Comparison of ENCODE assay signal across 8 mouse cellular contexts in genomic region chr1:155212493-155212892, GRCm38 (mm10). TPM values are rescaled to one million over a fixed set of nuclear protein-coding genes. Genes with fewer than 3 reads are reported as not detected.
A peak's percentile ranks its signal among the peaks of the same experiment; 100 is the strongest.
DNase-seq lines count a peak whose midpoint lies in the region; ATAC-seq lines count a peak whose summit lies in the region.

No protein-coding gene starts in this region.

- H3K4me3 ChIP-seq in intestine, embryonic 15.5 days (replicated peaks): no peak overlapping the region
- no peak overlapping the region for H3K4me3 ChIP-seq in midbrain, embryonic 14.5 days (replicated peaks; ENCODE audit: low read depth, low read length)

- 36% methylated on average over 6 of the region's 6 CpGs for WGBS in intestine, embryonic 15.5 days
- 2% methylated on average over 6 of the region's 6 CpGs for WGBS in midbrain, embryonic 14.5 days

- no peak overlapping the region for H3K4me2 ChIP-seq in intestine, embryonic 15.5 days (replicated peaks)
- no peak overlapping the region for H3K4me2 ChIP-seq in midbrain, embryonic 14.5 days (ENCODE audit: low read length)

- no peaks in the 10 kb centered on the region for H3K36me3 ChIP-seq in intestine, embryonic 15.5 days
- peaks cover 3% of the 10 kb centered on the region for H3K36me3 ChIP-seq in midbrain, embryonic 14.5 days (ENCODE audit: control insufficient read depth, insufficient read depth, low read length)

- DNase-seq in adrenal gland, adult 8-10 months: peak; percentile 16
- no peak for DNase-seq in adrenal gland, adult 18-20 months (ENCODE audit: low spot score in 2 of 2)
- peak; percentile 27 for DNase-seq in urinary bladder, adult 2 months (ENCODE audit: low spot score)
- DNase-seq in urinary bladder, postnatal 25 days (ENCODE audit: low spot score): no peak
- peak; percentile 67 for DNase-seq in midbrain, embryonic 14.5 days
- DNase-seq in thymus, postnatal 14 days: no peak
- DNase-seq in urinary bladder, postnatal 10 days (ENCODE audit: low spot score): no peak

- peaks cover 21% of the 10 kb centered on the region for H3K4me1 ChIP-seq in intestine, embryonic 15.5 days (replicated peaks)
- H3K4me1 ChIP-seq in midbrain, embryonic 14.5 days (ENCODE audit: control insufficient read depth, insufficient read depth, low read length): peaks cover 43% of the 10 kb centered on the region

- peak overlapping the region; percentile 18; the same call in 1 of the 2 replicates for H3K27ac ChIP-seq in intestine, embryonic 15.5 days
- peak overlapping the region; percentile 71 for H3K27ac ChIP-seq in midbrain, embryonic 14.5 days (replicated peaks; ENCODE audit: low read depth, low read length)

- no peaks in the 10 kb centered on the region for H3K9me3 ChIP-seq in intestine, embryonic 15.5 days
- H3K9me3 ChIP-seq in midbrain, embryonic 14.5 days (ENCODE audit: control insufficient read depth, low read length): no peaks in the 10 kb centered on the region

- H3K27me3 ChIP-seq in intestine, embryonic 15.5 days (replicated peaks): no peaks in the 10 kb centered on the region
- no peaks in the 10 kb centered on the region for H3K27me3 ChIP-seq in midbrain, embryonic 14.5 days (ENCODE audit: control insufficient read depth, insufficient read depth, low read length)

- peak overlapping the region; percentile 20; the same call in 1 of the 2 replicates for H3K9ac ChIP-seq in intestine, embryonic 15.5 days
- H3K9ac ChIP-seq in midbrain, embryonic 14.5 days (replicated peaks; ENCODE audit: low read length): peak overlapping the region; percentile 36; the same call in 1 of the 2 replicates

- ATAC-seq in intestine, embryonic 15.5 days: peak; percentile 60
- ATAC-seq in midbrain, embryonic 14.5 days (ENCODE audit: low FRiP score, low TSS enrichment): peak; percentile 53

RNA-seq across cellular contexts. Expression of gene BC034090, which starts 31.8 kb away (rescaled TPM):
- 10 to 100 TPM; 28.2 to 60.1 (median 36.1) TPM for total RNA-seq in adrenal gland, adult 8-10 months (2022)
- total RNA-seq in adrenal gland, adult 18-20 months (2021): 10 to 100 TPM; 23.9 to 33.3 TPM
- polyA plus RNA-seq in urinary bladder, adult 2 months (2012; rRNA removed): 20.0 and 21.4 TPM in 2 replicates
- polyA plus RNA-seq in intestine, embryonic 15.5 days (2015; fragmentation: Nextera tagmentation; extraction: Ambion mirVana): 1.7 and 2.2 TPM in 2 replicates
- polyA plus RNA-seq in midbrain, embryonic 14.5 days (2014; fragmentation: Nextera tagmentation; extraction: Ambion mirVana): 3.4 and 3.5 TPM in 2 replicates

RNA-seq across cellular contexts. Expression of gene Stx6, which starts 54.0 kb away (rescaled TPM):
- 10 to 100 TPM; 51.1 to 58.4 (median 54.2) TPM for total RNA-seq in adrenal gland, adult 8-10 months (2022)
- 10 to 100 TPM; 49.2 to 53.5 TPM for total RNA-seq in adrenal gland, adult 18-20 months (2021)
- 42.4 and 45.9 TPM in 2 replicates for polyA plus RNA-seq in urinary bladder, adult 2 months (2012; rRNA removed)
- polyA plus RNA-seq in intestine, embryonic 15.5 days (2015; fragmentation: Nextera tagmentation; extraction: Ambion mirVana): 52.9 and 54.2 TPM in 2 replicates
- 121 and 124 TPM in 2 replicates for polyA plus RNA-seq in midbrain, embryonic 14.5 days (2014; fragmentation: Nextera tagmentation; extraction: Ambion mirVana)

Comparison
In these comparisons a context has a peak if more than half of its experiments do, and no peak if none do; other contexts are left out.
1. DNase-seq: peak in adrenal gland, adult 8-10 months (single experiment), urinary bladder, adult 2 months (single experiment) and midbrain, embryonic 14.5 days (single experiment); none in adrenal gland, adult 18-20 months (0 of 2), urinary bladder, postnatal 25 days (single experiment), thymus, postnatal 14 days (single experiment) and urinary bladder, postnatal 10 days (single experiment).